Mouse (Mus musculus): ENCODE measurements around the gene Rap1gds1.

Rap1gds1 gene

GRCm38 (mm10) chr3:138889769-138890295, 185.2 kb downstream of the Rap1gds1 start:
- in situ Hi-C loops (cut with MboI; ENCODE audit: unreplicated experiment in 2 of 2) = loop anchor here in 1 of 2 experiments (10.0 kb wide), 1 partner anchor 345 kb away; no protein-coding TSS in a partner anchor

DNA sequence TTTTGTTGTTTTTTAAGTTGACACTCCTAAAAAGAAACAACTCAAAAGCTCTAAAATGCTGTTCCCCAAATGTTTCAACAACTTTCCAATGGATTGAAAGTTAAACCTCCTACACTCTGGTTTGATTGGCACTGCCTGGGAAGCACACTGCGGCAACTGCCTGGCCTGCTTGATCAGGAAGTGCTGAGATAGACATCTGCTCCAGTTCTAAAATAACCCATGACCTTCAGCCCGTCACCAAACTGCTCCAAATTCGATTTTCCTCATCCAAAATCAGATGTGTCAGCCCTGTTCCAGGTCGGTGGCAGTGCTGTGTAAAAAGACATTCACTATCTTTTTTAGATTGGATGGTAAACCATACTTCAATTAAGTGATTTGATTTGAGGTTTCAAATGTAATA, 185.8 kb downstream of the Rap1gds1 start:
- in situ Hi-C loops (cut with MboI; ENCODE audit: unreplicated experiment in 2 of 2) = loop anchor here in 1 of 2 experiments (10.0 kb wide), 1 partner anchor 344 kb away; no protein-coding TSS in a partner anchor

GRCm38 (mm10) chr3:138886121-138886520, 188.9 kb downstream of the Rap1gds1 start:
- in situ Hi-C loops (cut with MboI; ENCODE audit: unreplicated experiment in 2 of 2) = loop anchor here in 1 of 2 experiments (10.0 kb wide), 1 partner anchor 341 kb away; no protein-coding TSS in a partner anchor

GRCm38 (mm10) chr3:138881725-138882347, 193.2 kb downstream of the Rap1gds1 start:
- in situ Hi-C loops (cut with MboI; ENCODE audit: unreplicated experiment in 2 of 2) = loop anchor here in 1 of 2 experiments (5.0 to 10.0 kb wide), 2 partner anchors 140 to 337 kb away; partner anchors contain the start of gene Tspan5

DNA sequence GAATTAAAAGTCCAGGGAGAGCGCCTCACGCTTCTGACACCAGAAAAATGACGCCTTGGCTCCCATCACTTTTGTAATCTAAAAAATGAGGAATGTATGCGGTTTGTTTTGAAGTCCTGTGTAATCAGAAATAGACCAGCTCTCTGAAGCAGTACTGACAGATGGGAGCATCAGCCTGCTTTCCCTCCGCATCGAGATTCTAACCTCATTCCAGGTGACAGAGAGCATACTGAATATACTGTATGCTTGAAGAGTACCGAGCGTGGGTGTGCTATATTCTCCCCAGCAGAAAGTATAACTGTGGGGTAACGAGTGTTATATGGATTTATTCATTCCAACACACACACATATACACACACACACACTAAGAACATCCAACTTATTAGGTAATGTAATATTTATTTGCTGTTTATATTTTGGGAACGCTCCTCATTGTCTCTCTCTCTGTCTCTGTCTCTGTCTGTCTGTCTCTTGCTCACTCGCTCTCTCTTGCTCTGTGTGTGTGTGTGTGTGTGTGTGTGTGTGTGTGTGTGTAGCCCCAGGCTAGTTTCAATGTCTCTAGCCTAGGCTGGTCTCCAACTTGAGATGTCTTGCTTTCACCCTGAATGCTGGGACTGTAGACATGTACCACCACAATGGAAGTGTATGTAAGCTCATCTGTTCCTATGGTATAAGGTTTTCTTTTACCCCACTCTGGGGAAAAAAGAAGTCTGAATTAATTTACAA, 193.8 kb downstream of the Rap1gds1 start:
- in situ Hi-C loops (cut with MboI; ENCODE audit: unreplicated experiment in 2 of 2) = loop anchor here in 1 of 2 experiments (5.0 to 10.0 kb wide), 2 partner anchors 139 to 336 kb away; partner anchors contain the start of gene Tspan5

GRCm38 (mm10) chr3:138877741-138878140, 197.3 kb downstream of the Rap1gds1 start:
- in situ Hi-C loops (cut with MboI; ENCODE audit: unreplicated experiment in 2 of 2) = loop anchor here in 1 of 2 experiments (5.0 kb wide), 1 partner anchor 135 kb away; the partner anchor contains the start of gene Tspan5

- in situ Hi-C loops (cut with MboI; ENCODE audit: unreplicated experiment in 2 of 2) = loop anchor here in 1 of 2 experiments (5.0 kb wide), 1 partner anchor 135 kb away; the partner anchor contains the start of gene Tspan5
These were observed 198.1 kb downstream of the Rap1gds1 start for GRCm38 (mm10) chr3:138876931-138877361.

DNA sequence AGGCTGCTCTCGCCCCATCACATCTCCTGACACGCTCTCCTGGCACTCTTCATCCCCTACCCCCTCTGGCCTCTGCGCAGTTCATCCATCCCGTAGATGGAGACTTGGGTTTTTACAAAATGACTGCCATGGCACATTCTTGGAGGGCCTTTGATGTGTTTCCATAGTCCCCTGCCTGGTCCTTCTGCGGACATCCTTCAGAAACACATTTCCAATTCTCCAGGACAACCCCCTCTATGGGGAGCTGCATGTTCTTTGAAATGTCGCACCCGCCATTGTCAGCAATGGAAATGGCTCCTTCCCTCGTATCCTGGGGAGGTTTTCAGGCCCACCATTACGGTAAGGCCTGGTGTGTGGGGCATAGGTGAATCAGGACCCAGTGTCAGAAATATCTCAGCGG, 198.6 kb downstream of the Rap1gds1 start:
- in situ Hi-C loops (cut with MboI; ENCODE audit: unreplicated experiment in 2 of 2) = loop anchor here in 1 of 2 experiments (5.0 kb wide), 1 partner anchor 134 kb away; the partner anchor contains the start of gene Tspan5

- in situ Hi-C loops (cut with MboI; ENCODE audit: unreplicated experiment in 2 of 2) = loop anchor here in 1 of 2 experiments (5.0 kb wide), 1 partner anchor 134 kb away; the partner anchor contains the start of gene Tspan5
These were observed 199.1 kb downstream of the Rap1gds1 start for GRCm38 (mm10) chr3:138875936-138876335.

All from v-Abl transformed pro-B cells (cell line).